Mouse (Mus musculus): ENCODE measurements around the gene Gprc5b. TPM values are rescaled to one million over a fixed set of nuclear protein-coding genes. Genes with fewer than 3 reads are reported as not detected.

The Gprc5b gene
- polyA plus RNA-seq, 1 experiment from 2014 or later, result 4.9 TPM

DNA sequence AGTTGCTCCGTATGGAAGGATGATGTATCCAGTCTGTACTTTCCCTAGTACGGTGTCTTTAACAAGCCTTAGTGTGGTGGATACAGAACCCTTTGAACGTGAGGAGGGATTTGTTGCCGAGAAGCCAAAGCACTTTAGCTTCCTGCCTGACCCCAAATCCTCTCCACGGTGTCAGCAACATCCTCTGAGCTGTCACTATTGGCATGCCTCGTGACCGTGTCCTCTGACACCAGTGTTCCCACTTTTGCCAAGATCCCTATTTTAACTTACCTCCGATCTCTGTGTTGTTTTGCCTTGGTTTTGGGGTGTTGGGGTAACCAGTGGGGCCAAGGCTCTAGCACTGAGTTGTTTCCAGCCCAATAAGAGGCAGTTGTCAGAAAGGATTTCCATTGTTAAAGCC, 23.5 kb downstream of the Gprc5b start:
- Histone ChIP-seq H3K9ac (replicated peaks; ENCODE audit: low read depth, low read length) (no peak overlapping the region), H3K36me3 (ENCODE audit: control insufficient read depth, insufficient read depth, low read length) (no peaks in the 10 kb centered on the region), H3K27ac (ENCODE audit: low read depth, low read length) (no peak overlapping the region), H3K27me3 (ENCODE audit: control insufficient read depth, insufficient read depth, low read length) (no peaks in the 10 kb centered on the region), H3K4me3 (ENCODE audit: low read depth, low read length) (no peak overlapping the region), H3K9me3 (ENCODE audit: control insufficient read depth, low read length) (no peaks in the 10 kb centered on the region), H3K4me2 (ENCODE audit: low read depth, low read length) (no peak overlapping the region), H3K4me1 (ENCODE audit: control insufficient read depth, insufficient read depth, low read length) (peaks cover 13% of the 10 kb centered on the region; the same call in 1 of the 2 replicates)
- no peak for ATAC-seq (ENCODE audit: low read depth)
- 80% methylated on average over 8 of the region's 8 CpGs for WGBS

GRCm38 (mm10) chr7:118968870-118969269, 26.1 kb downstream of the Gprc5b start:
- Histone ChIP-seq H3K9me3 (ENCODE audit: control insufficient read depth, low read length) (no peaks in the 10 kb centered on the region), H3K36me3 (ENCODE audit: control insufficient read depth, insufficient read depth, low read length) (no peaks in the 10 kb centered on the region), H3K27me3 (ENCODE audit: control insufficient read depth, insufficient read depth, low read length) (no peaks in the 10 kb centered on the region), H3K4me1 (ENCODE audit: control insufficient read depth, insufficient read depth, low read length) (peaks cover 10% of the 10 kb centered on the region; the same call in 1 of the 2 replicates), H3K9ac (replicated peaks; ENCODE audit: low read depth, low read length) (no peak overlapping the region), H3K4me2 (ENCODE audit: low read depth, low read length) (no peak overlapping the region), H3K4me3 (ENCODE audit: low read depth, low read length) (no peak overlapping the region), H3K27ac (ENCODE audit: low read depth, low read length) (no peak overlapping the region)
- WGBS, result 89% methylated on average over 3 of the region's 3 CpGs
- no peak for ATAC-seq (ENCODE audit: low read depth)

GRCm38 (mm10) chr7:118965198-118965597, 29.8 kb downstream of the Gprc5b start:
- Histone ChIP-seq H3K4me1 (ENCODE audit: control insufficient read depth, insufficient read depth, low read length) (no peaks in the 10 kb centered on the region), H3K9me3 (ENCODE audit: control insufficient read depth, low read length) (no peaks in the 10 kb centered on the region), H3K4me2 (ENCODE audit: low read depth, low read length) (no peak overlapping the region), H3K4me3 (ENCODE audit: low read depth, low read length) (no peak overlapping the region), H3K36me3 (ENCODE audit: control insufficient read depth, insufficient read depth, low read length) (no peaks in the 10 kb centered on the region), H3K27ac (ENCODE audit: low read depth, low read length) (no peak overlapping the region), H3K9ac (replicated peaks; ENCODE audit: low read depth, low read length) (no peak overlapping the region), H3K27me3 (ENCODE audit: control insufficient read depth, insufficient read depth, low read length) (no peaks in the 10 kb centered on the region)
- ATAC-seq (ENCODE audit: low read depth), result no peak
- WGBS, result 37% methylated on average over 7 of the region's 7 CpGs

DNA sequence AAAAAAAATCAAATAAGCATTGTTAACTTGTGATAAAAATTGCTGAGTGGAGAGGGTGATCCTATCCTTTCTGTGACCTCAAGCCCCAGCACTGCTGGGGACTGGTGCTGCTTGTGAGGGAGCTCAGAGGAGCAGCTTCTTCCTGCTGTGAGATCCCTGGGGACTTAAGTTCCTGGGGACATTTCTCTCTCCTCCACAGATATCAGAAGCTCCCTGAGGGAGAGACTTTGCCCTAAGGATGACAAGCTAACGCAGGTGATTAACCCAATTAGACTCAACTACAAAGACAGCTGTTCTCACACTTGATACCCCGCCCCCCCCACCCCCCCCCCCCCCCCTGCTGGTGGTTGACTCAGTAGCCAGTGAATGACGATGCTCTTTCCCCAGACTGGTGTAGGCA, 30.2 kb downstream of the Gprc5b start:
- WGBS, result 2% methylated on average over 3 of the region's 3 CpGs
- Histone ChIP-seq H3K9ac (replicated peaks; ENCODE audit: low read depth, low read length) (no peak overlapping the region), H3K27ac (ENCODE audit: low read depth, low read length) (no peak overlapping the region), H3K4me1 (ENCODE audit: control insufficient read depth, insufficient read depth, low read length) (no peaks in the 10 kb centered on the region), H3K36me3 (ENCODE audit: control insufficient read depth, insufficient read depth, low read length) (no peaks in the 10 kb centered on the region), H3K4me3 (ENCODE audit: low read depth, low read length) (no peak overlapping the region), H3K4me2 (ENCODE audit: low read depth, low read length) (no peak overlapping the region), H3K27me3 (ENCODE audit: control insufficient read depth, insufficient read depth, low read length) (no peaks in the 10 kb centered on the region), H3K9me3 (ENCODE audit: control insufficient read depth, low read length) (no peaks in the 10 kb centered on the region)
- ATAC-seq (ENCODE audit: low read depth), result no peak

DNA sequence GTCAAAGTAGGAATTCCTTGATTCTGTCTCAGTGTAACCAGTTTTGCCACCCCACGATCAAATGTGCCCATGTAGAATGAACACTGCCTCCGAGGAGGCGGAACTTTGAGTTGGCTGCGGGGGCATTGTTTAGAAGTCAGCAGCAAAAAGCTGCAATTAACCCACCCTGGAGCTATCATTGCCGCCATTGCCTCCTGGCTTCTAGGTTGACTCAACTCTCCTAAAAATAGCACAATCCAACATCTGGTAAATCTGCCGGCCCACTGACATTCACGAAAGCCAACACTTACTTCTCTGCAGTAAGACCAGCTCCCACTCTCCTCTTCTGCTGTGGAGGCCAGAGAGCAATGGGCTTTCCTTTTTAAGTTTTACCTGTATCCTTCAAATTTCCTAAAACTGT, 35.8 kb downstream of the Gprc5b start:
- no peaks in the 10 kb centered on the region for H3K9me3 ChIP-seq (ENCODE audit: control insufficient read depth, low read length)
- H3K9ac ChIP-seq (replicated peaks; ENCODE audit: low read depth, low read length), result no peak overlapping the region
- no peaks in the 10 kb centered on the region for H3K4me1 ChIP-seq (ENCODE audit: control insufficient read depth, insufficient read depth, low read length)
- H3K4me3 ChIP-seq (ENCODE audit: low read depth, low read length), result no peak overlapping the region
- no peak overlapping the region for H3K27ac ChIP-seq (ENCODE audit: low read depth, low read length)
- 53% methylated on average over 7 of the region's 7 CpGs for WGBS
- no peak for ATAC-seq (ENCODE audit: low read depth)
- no peaks in the 10 kb centered on the region for H3K27me3 ChIP-seq (ENCODE audit: control insufficient read depth, insufficient read depth, low read length)
- H3K36me3 ChIP-seq (ENCODE audit: control insufficient read depth, insufficient read depth, low read length), result no peaks in the 10 kb centered on the region
- no peak overlapping the region for H3K4me2 ChIP-seq (ENCODE audit: low read depth, low read length)

GRCm38 (mm10) chr7:118956616-118957246, 38.3 kb downstream of the Gprc5b start:
- 84% methylated on average over 4 of the region's 4 CpGs for WGBS
- H3K27ac ChIP-seq (ENCODE audit: low read depth, low read length), result no peak overlapping the region
- H3K9me3 ChIP-seq (ENCODE audit: control insufficient read depth, low read length), result no peaks in the 10 kb centered on the region
- H3K4me1 ChIP-seq (ENCODE audit: control insufficient read depth, insufficient read depth, low read length), result no peaks in the 10 kb centered on the region
- no peaks in the 10 kb centered on the region for H3K27me3 ChIP-seq (ENCODE audit: control insufficient read depth, insufficient read depth, low read length)
- H3K36me3 ChIP-seq (ENCODE audit: control insufficient read depth, insufficient read depth, low read length), result no peaks in the 10 kb centered on the region
- H3K4me3 ChIP-seq (ENCODE audit: low read depth, low read length), result no peak overlapping the region
- no peak overlapping the region for H3K4me2 ChIP-seq (ENCODE audit: low read depth, low read length)
- ATAC-seq (ENCODE audit: low read depth), result no peak
- no peak overlapping the region for H3K9ac ChIP-seq (replicated peaks; ENCODE audit: low read depth, low read length)

- 100% methylated on average over 1 of the region's 1 CpGs for WGBS
- Histone ChIP-seq H3K4me1 (ENCODE audit: control insufficient read depth, insufficient read depth, low read length) (no peaks in the 10 kb centered on the region), H3K27ac (ENCODE audit: low read depth, low read length) (no peak overlapping the region), H3K9me3 (ENCODE audit: control insufficient read depth, low read length) (no peaks in the 10 kb centered on the region), H3K27me3 (ENCODE audit: control insufficient read depth, insufficient read depth, low read length) (no peaks in the 10 kb centered on the region), H3K4me2 (ENCODE audit: low read depth, low read length) (no peak overlapping the region), H3K9ac (replicated peaks; ENCODE audit: low read depth, low read length) (no peak overlapping the region), H3K4me3 (ENCODE audit: low read depth, low read length) (no peak overlapping the region), H3K36me3 (ENCODE audit: control insufficient read depth, insufficient read depth, low read length) (no peaks in the 10 kb centered on the region)
- ATAC-seq (ENCODE audit: low read depth), result no peak
These were observed 40.0 kb downstream of the Gprc5b start for GRCm38 (mm10) chr7:118954968-118955367.

DNA sequence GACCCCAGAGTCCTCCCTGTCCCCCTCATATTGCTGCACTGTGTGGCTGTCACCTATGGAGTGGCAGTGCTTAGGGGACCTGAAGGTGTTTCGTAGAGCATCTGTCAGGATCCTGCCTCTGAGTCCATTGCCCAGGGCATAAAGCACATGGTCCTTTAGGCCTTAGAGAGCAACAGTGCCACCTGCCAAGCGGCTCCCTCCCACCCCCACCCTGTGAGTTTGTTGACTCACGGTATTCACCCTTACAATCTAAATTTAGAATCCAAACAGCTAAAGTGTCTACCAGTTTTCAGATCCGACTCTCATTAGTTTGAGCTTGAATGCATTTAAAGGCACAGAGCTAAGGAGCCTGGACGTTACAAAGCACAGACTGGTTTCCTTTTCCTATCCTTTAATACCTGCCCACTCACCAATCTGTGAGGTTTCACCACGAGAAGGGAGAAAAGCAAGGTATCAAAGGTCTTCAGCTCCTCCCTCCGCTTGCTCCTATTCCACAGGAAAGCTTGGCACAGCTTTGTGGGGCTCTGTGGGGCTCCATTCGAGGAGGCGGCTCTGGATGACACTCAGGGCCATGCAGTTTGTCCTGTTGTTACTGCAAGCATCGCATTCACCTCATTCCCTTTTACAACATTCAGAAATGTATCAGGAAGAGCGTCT, 41.3 kb downstream of the Gprc5b start:
- Histone ChIP-seq H3K27ac (ENCODE audit: low read depth, low read length) (no peak overlapping the region), H3K4me2 (ENCODE audit: low read depth, low read length) (no peak overlapping the region), H3K4me3 (ENCODE audit: low read depth, low read length) (no peak overlapping the region), H3K27me3 (ENCODE audit: control insufficient read depth, insufficient read depth, low read length) (no peaks in the 10 kb centered on the region), H3K9ac (replicated peaks; ENCODE audit: low read depth, low read length) (no peak overlapping the region), H3K4me1 (ENCODE audit: control insufficient read depth, insufficient read depth, low read length) (no peaks in the 10 kb centered on the region), H3K36me3 (ENCODE audit: control insufficient read depth, insufficient read depth, low read length) (no peaks in the 10 kb centered on the region), H3K9me3 (ENCODE audit: control insufficient read depth, low read length) (no peaks in the 10 kb centered on the region)
- WGBS, result 61% methylated on average over 11 of the region's 11 CpGs
- no peak for ATAC-seq (ENCODE audit: low read depth)

- Histone ChIP-seq H3K4me2 (ENCODE audit: low read depth, low read length) (no peak overlapping the region), H3K27ac (ENCODE audit: low read depth, low read length) (no peak overlapping the region), H3K27me3 (ENCODE audit: control insufficient read depth, insufficient read depth, low read length) (no peaks in the 10 kb centered on the region), H3K4me1 (ENCODE audit: control insufficient read depth, insufficient read depth, low read length) (no peaks in the 10 kb centered on the region), H3K36me3 (ENCODE audit: control insufficient read depth, insufficient read depth, low read length) (no peaks in the 10 kb centered on the region), H3K9me3 (ENCODE audit: control insufficient read depth, low read length) (no peaks in the 10 kb centered on the region), H3K4me3 (ENCODE audit: low read depth, low read length) (no peak overlapping the region), H3K9ac (replicated peaks; ENCODE audit: low read depth, low read length) (no peak overlapping the region)
- WGBS, result 53% methylated on average over 7 of the region's 7 CpGs
- no peak for ATAC-seq (ENCODE audit: low read depth)
These were observed 45.3 kb downstream of the Gprc5b start for GRCm38 (mm10) chr7:118949749-118950148.
